Mouse (Mus musculus) forebrain, embryonic 15.5 days (tissue): ENCODE measurements around the gene Gtf2f2. TPM values are rescaled to one million over a fixed set of nuclear protein-coding genes. Genes with fewer than 3 reads are reported as not detected.
"Not testable (repeated sequence)": the region's sequence is repeated elsewhere in the genome, so short reads cannot be mapped to it uniquely, and the experiment has no call there.

ENCODE experiments used
- ATAC-seq: fragments of 200-750 bp; cut with Nextera tagmentation; replicated peaks from 2 replicates; pipeline ENCODE4 v1.8.0; 2017; ENCODE audit warnings: mild to moderate bottlenecking, moderate TSS enrichment, moderate library complexity
- H3K27ac ChIP-seq: fragments of 300-500 bp; sonication (generic); replicated peaks from 2 replicates; pipeline ENCODE4 v1.5.1; 2015; ENCODE audit warnings: mild to moderate bottlenecking, inconsistent platforms
- H3K27me3 ChIP-seq: fragments of 300-500 bp; sonication (generic); 2 replicates; pipeline ENCODE4 v1.6.1; 2015; ENCODE audit warnings: inconsistent platforms
- H3K36me3 ChIP-seq: fragments of 300-500 bp; sonication (generic); 2 replicates; pipeline ENCODE4 v1.6.1; 2015; ENCODE audit warnings: mild to moderate bottlenecking, inconsistent platforms
- H3K4me1 ChIP-seq: fragments of 300-500 bp; sonication (generic); 2 replicates; pipeline ENCODE4 v1.6.1; 2015; ENCODE audit warnings: inconsistent platforms
- H3K4me2 ChIP-seq: fragments of 300-500 bp; sonication (generic); replicated peaks from 2 replicates; pipeline ENCODE4 v1.6.1; 2015; ENCODE audit warnings: mild to moderate bottlenecking, inconsistent platforms
- H3K4me3 ChIP-seq: fragments of 300-500 bp; sonication (generic); 2 replicates; pipeline ENCODE4 v1.5.1; 2015; ENCODE audit warnings: mild to moderate bottlenecking, inconsistent platforms
- H3K9ac ChIP-seq: fragments of 300-500 bp; sonication (generic); replicated peaks from 2 replicates; pipeline ENCODE4 v1.6.1; 2015; ENCODE audit warnings: mild to moderate bottlenecking, inconsistent platforms
- H3K9me3 ChIP-seq: fragments of 300-500 bp; sonication (generic); 2 replicates; pipeline ENCODE4 v1.6.1; 2016; ENCODE audit warnings: inconsistent platforms
- WGBS: fragments of 180-500 bp; shearing (Covaris S2); methylation state at CpG from one replicate; pipeline ENCODE4 v1.1.7; 2015; ENCODE audit warnings: mixed read lengths; 5-methylcytosine and 5-hydroxymethylcytosine counted together
- polyA plus RNA-seq: library from polyadenylated mRNA; unstranded; fragments of >200 nt; fragmentation: Nextera tagmentation; extraction: Ambion mirVana; gene quantifications from 2 replicates; pipeline ENCODE4 v1.2.1, GENCODE M21; 2015

Gtf2f2 gene
- polyA plus RNA-seq, 1 experiment from 2014 or later = 47.4 TPM

- ATAC-seq = no peak
- no peak overlapping the region for H3K4me2 ChIP-seq
- peak overlapping the region; percentile 37; the same call in 1 of the 2 replicates for H3K27ac ChIP-seq
- H3K27me3 ChIP-seq = no peaks in the 10 kb centered on the region
- H3K9me3 ChIP-seq = no peaks in the 10 kb centered on the region
- 0 out of 2 replicates have a peak, but pooled peaks cover 4% of the 10 kb centered on the region for H3K4me1 ChIP-seq
- H3K9ac ChIP-seq = no peak overlapping the region
- no peak overlapping the region for H3K4me3 ChIP-seq
- 43% methylated on average over 3 of the region's 3 CpGs for WGBS
- H3K36me3 ChIP-seq = no peaks in the 10 kb centered on the region
Measured at GRCm38 (mm10) chr14:75947674-75948073, 63.0 kb downstream of the Gtf2f2 start.

- H3K4me3 ChIP-seq = no peak overlapping the region
- H3K27me3 ChIP-seq = no peaks in the 10 kb centered on the region
- no peaks in the 10 kb centered on the region for H3K9me3 ChIP-seq
- WGBS = 94% methylated on average over 3 of the region's 3 CpGs
- no peak for ATAC-seq
- no peaks in the 10 kb centered on the region for H3K4me1 ChIP-seq
- no peak overlapping the region for H3K4me2 ChIP-seq
- no peak overlapping the region for H3K27ac ChIP-seq
- H3K36me3 ChIP-seq = no peaks in the 10 kb centered on the region
- H3K9ac ChIP-seq = no peak overlapping the region
Measured at GRCm38 (mm10) chr14:75942365-75942764, 68.3 kb downstream of the Gtf2f2 start.

GRCm38 (mm10) chr14:75941500-75941899, 69.2 kb downstream of the Gtf2f2 start:
- no peaks in the 10 kb centered on the region for H3K27me3 ChIP-seq
- H3K9ac ChIP-seq = no peak overlapping the region
- H3K4me1 ChIP-seq = no peaks in the 10 kb centered on the region
- no peak overlapping the region for H3K4me3 ChIP-seq
- no peaks in the 10 kb centered on the region for H3K36me3 ChIP-seq
- no peak overlapping the region for H3K4me2 ChIP-seq
- H3K27ac ChIP-seq = no peak overlapping the region
- ATAC-seq = no peak
- H3K9me3 ChIP-seq = no peaks in the 10 kb centered on the region
- 93% methylated on average over 1 of the region's 1 CpGs for WGBS

GRCm38 (mm10) chr14:75937714-75938113, 73.0 kb downstream of the Gtf2f2 start:
- no peak for ATAC-seq
- 82% methylated on average over 1 of the region's 1 CpGs for WGBS
- no peak overlapping the region for H3K27ac ChIP-seq
- no peaks in the 10 kb centered on the region for H3K27me3 ChIP-seq
- H3K4me3 ChIP-seq = no peak overlapping the region
- H3K36me3 ChIP-seq = no peaks in the 10 kb centered on the region
- no peaks in the 10 kb centered on the region for H3K4me1 ChIP-seq
- H3K4me2 ChIP-seq = no peak overlapping the region
- H3K9me3 ChIP-seq = no peaks in the 10 kb centered on the region
- H3K9ac ChIP-seq = no peak overlapping the region

- WGBS = 89% methylated on average over 2 of the region's 2 CpGs
- Histone ChIP-seq H3K4me3 (no peak overlapping the region), H3K36me3 (no peaks in the 10 kb centered on the region), H3K9ac (no peak overlapping the region), H3K27me3 (no peaks in the 10 kb centered on the region), H3K4me1 (no peaks in the 10 kb centered on the region), H3K4me2 (no peak overlapping the region), H3K27ac (no peak overlapping the region), H3K9me3 (no peaks in the 10 kb centered on the region)
- ATAC-seq = no peak
Measured at GRCm38 (mm10) chr14:75934359-75934758, 76.3 kb downstream of the Gtf2f2 start.

GRCm38 (mm10) chr14:75931266-75931665, 79.4 kb downstream of the Gtf2f2 start:
- no peak for ATAC-seq
- H3K27ac ChIP-seq = no peak overlapping the region
- no peaks in the 10 kb centered on the region for H3K27me3 ChIP-seq
- H3K4me1 ChIP-seq = no peaks in the 10 kb centered on the region
- WGBS = 95% methylated on average over 23 of the region's 23 CpGs
- H3K9me3 ChIP-seq = no peaks in the 10 kb centered on the region
- no peak overlapping the region for H3K4me2 ChIP-seq
- no peaks in the 10 kb centered on the region for H3K36me3 ChIP-seq
- H3K4me3 ChIP-seq = no peak overlapping the region
- H3K9ac ChIP-seq = no peak overlapping the region

GRCm38 (mm10) chr14:75929713-75930112, 81.0 kb downstream of the Gtf2f2 start:
- WGBS = 89% methylated on average over 8 of the region's 8 CpGs
- H3K27me3 ChIP-seq, H3K9me3 ChIP-seq, H3K9ac ChIP-seq, H3K27ac ChIP-seq, H3K4me2 ChIP-seq, H3K36me3 ChIP-seq, ATAC-seq, H3K4me3 ChIP-seq, H3K4me1 ChIP-seq: not testable (repeated sequence)

- no peak overlapping the region for H3K4me3 ChIP-seq
- no peak overlapping the region for H3K4me2 ChIP-seq
- peak; percentile 69; the same call in 1 of the 2 replicates for ATAC-seq
- no peaks in the 10 kb centered on the region for H3K36me3 ChIP-seq
- H3K9me3 ChIP-seq = no peaks in the 10 kb centered on the region
- no peak overlapping the region for H3K9ac ChIP-seq
- H3K4me1 ChIP-seq = peaks cover 14% of the 10 kb centered on the region
- H3K27ac ChIP-seq = peak overlapping the region; percentile 77
- 31% methylated on average over 1 of the region's 1 CpGs for WGBS
- H3K27me3 ChIP-seq = no peaks in the 10 kb centered on the region
Measured at GRCm38 (mm10) chr14:75923314-75924052, 87.2 kb downstream of the Gtf2f2 start.

GRCm38 (mm10) chr14:75912665-75913064, 98.0 kb downstream of the Gtf2f2 start:
- Histone ChIP-seq H3K9me3 (no peaks in the 10 kb centered on the region), H3K4me2 (no peak overlapping the region), H3K9ac (no peak overlapping the region), H3K4me1 (no peaks in the 10 kb centered on the region), H3K36me3 (no peaks in the 10 kb centered on the region), H3K27ac (no peak overlapping the region), H3K27me3 (no peaks in the 10 kb centered on the region), H3K4me3 (no peak overlapping the region)
- WGBS = 97% methylated on average over 2 of the region's 2 CpGs
- ATAC-seq = no peak

GRCm38 (mm10) chr14:75911968-75912367, 98.7 kb downstream of the Gtf2f2 start:
- Histone ChIP-seq H3K4me2 (no peak overlapping the region), H3K27ac (no peak overlapping the region), H3K27me3 (no peaks in the 10 kb centered on the region), H3K9me3 (no peaks in the 10 kb centered on the region), H3K4me1 (no peaks in the 10 kb centered on the region), H3K9ac (no peak overlapping the region), H3K36me3 (no peaks in the 10 kb centered on the region), H3K4me3 (no peak overlapping the region)
- WGBS = 65% methylated on average over 6 of the region's 6 CpGs
- ATAC-seq = no peak

- peaks cover 11% of the 10 kb centered on the region; the same call in 1 of the 2 replicates for H3K36me3 ChIP-seq
- H3K4me3 ChIP-seq = no peak overlapping the region
- H3K9me3 ChIP-seq = no peaks in the 10 kb centered on the region
- no peak overlapping the region for H3K27ac ChIP-seq
- no peaks in the 10 kb centered on the region for H3K27me3 ChIP-seq
- no peak overlapping the region for H3K4me2 ChIP-seq
- WGBS = 78% methylated on average over 8 of the region's 8 CpGs
- H3K9ac ChIP-seq = no peak overlapping the region
- no peaks in the 10 kb centered on the region for H3K4me1 ChIP-seq
- ATAC-seq = no peak
Measured at GRCm38 (mm10) chr14:75906931-75907330, 103.7 kb downstream of the Gtf2f2 start.

- Histone ChIP-seq H3K9ac (no peak overlapping the region), H3K36me3 (peaks cover 11% of the 10 kb centered on the region; the same call in 1 of the 2 replicates), H3K27ac (no peak overlapping the region), H3K27me3 (no peaks in the 10 kb centered on the region), H3K4me3 (no peak overlapping the region), H3K4me2 (no peak overlapping the region), H3K4me1 (peaks cover 13% of the 10 kb centered on the region), H3K9me3 (no peaks in the 10 kb centered on the region)
- ATAC-seq = no peak
- 90% methylated on average over 3 of the region's 3 CpGs for whole genome bisulfite sequencing
Measured at GRCm38 (mm10) chr14:75904972-75905371, 105.7 kb downstream of the Gtf2f2 start.

GRCm38 (mm10) chr14:75903131-75903530, 107.5 kb downstream of the Gtf2f2 start:
- no peaks in the 10 kb centered on the region for H3K27me3 ChIP-seq
- no peak overlapping the region for H3K9ac ChIP-seq
- 88% methylated on average over 3 of the region's 3 CpGs for WGBS
- H3K9me3 ChIP-seq = no peaks in the 10 kb centered on the region
- peaks cover 17% of the 10 kb centered on the region for H3K4me1 ChIP-seq
- no peak overlapping the region for H3K27ac ChIP-seq
- ATAC-seq = no peak
- H3K4me2 ChIP-seq = no peak overlapping the region
- H3K4me3 ChIP-seq = no peak overlapping the region
- H3K36me3 ChIP-seq = peaks cover 11% of the 10 kb centered on the region; the same call in 1 of the 2 replicates
